Mouse (Mus musculus) lung, adult 2 months (tissue): Measurements from ENCODE around the gene Syngr4. TPM values are rescaled to one million over a fixed set of nuclear protein-coding genes. Genes with fewer than 3 reads are reported as not detected.
"Not testable (repeated sequence)": the region's sequence is repeated elsewhere in the genome, so short reads cannot be mapped to it uniquely, and the experiment has no call there.

ENCODE experiments used
- DNase-seq: peaks from one replicate; pipeline ENCODE4 v3.0.0; 2022
- H3K4me1 ChIP-seq: fragments of 200-500 bp; 2 replicates; pipeline ENCODE4 v1.6.1; 2011; ENCODE audit warnings: low read length; ENCODE audit not compliant: control insufficient read depth, insufficient read depth
- H3K4me3 ChIP-seq: fragments of 200-500 bp; replicated peaks from 2 replicates; pipeline ENCODE3; 2011; ENCODE audit warnings: low read depth, mild to moderate bottlenecking, control low read depth, low read length; ENCODE audit errors: extremely low read depth
- CTCF ChIP-seq: fragments of 200-500 bp; IDR thresholded peaks from 2 replicates; pipeline ENCODE4 v1.5.1; 2011; ENCODE audit warnings: mild to moderate bottlenecking, low read length, control low read depth; ENCODE audit not compliant: insufficient read depth
- POLR2A ChIP-seq: fragments of 200-500 bp; IDR thresholded peaks from 2 replicates; pipeline ENCODE4 v1.6.1; 2011; ENCODE audit warnings: low read depth, mild to moderate bottlenecking, control low read depth, low read length, borderline replicate concordance; ENCODE audit errors: extremely low read depth
- WGBS: fragments of 180-500 bp; shearing (Covaris S2); methylation state at CpG from one replicate; pipeline ENCODE4 v1.1.7; 2018; 5-methylcytosine and 5-hydroxymethylcytosine counted together
- polyA plus RNA-seq: library from polyadenylated mRNA; depleted of rRNA; stranded (reverse); fragments of >200 nt; gene quantifications from 2 replicates; pipeline ENCODE4 v1.2.3, GENCODE M21; 2012

Syngr4 gene
- polyA plus RNA-seq, 1 experiment = not detected

DNA sequence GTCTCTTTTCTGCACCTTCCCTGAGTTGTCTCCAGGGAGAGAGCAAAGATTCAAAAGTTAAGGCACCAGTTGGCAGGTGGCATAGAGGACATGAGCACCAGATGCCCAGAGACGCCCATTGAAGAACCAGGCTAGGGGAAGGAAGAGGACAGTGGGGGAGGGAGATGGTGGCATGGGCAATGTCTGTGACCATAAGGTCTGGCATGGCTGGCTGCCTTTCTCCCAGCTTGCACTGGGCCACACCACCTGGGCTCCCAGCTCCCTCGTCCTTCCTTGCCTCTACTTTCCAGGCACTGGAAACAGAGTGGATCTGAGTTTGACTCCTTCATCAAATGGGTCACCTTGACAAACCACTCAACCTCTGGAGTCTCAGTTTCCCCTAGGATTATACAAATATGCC lies 3.9 kb downstream of the Syngr4 start:
- TF ChIP-seq CTCF = no peak
- TF ChIP-seq POLR2A = no peak
- no peak overlapping the region for H3K4me3 ChIP-seq
- no peak for DNase-seq
- 0 out of 2 replicates have a peak, but pooled peaks cover 3% of the 10 kb centered on the region for H3K4me1 ChIP-seq
- 82% methylated on average over 2 of the region's 2 CpGs for WGBS

DNA sequence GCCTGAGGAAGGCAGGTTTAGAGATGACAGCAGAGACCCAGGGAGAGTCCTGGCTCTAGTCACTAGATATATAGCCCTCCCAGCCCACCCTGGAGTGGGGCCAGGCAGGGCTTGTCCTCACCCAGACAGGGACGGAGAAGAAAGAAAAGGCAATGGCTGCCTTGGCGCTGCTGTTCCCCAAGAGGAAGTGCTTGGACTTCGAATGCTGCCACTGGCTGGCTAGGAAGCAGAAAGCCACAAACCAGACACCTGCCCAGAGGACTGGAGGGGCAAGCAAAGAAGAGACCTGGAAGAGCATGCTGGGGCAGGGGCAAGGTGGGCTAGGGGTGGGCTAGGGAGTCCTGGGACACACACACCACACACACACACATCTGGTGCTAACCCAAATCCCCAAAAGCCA lies 9.3 kb downstream of the Syngr4 start:
- no peak for DNase-seq
- TF ChIP-seq CTCF (no peak), POLR2A (no peak)
- Histone ChIP-seq H3K4me3 (no peak overlapping the region), H3K4me1 (no peaks in the 10 kb centered on the region)
- 41% methylated on average over 3 of the region's 3 CpGs for WGBS

DNA sequence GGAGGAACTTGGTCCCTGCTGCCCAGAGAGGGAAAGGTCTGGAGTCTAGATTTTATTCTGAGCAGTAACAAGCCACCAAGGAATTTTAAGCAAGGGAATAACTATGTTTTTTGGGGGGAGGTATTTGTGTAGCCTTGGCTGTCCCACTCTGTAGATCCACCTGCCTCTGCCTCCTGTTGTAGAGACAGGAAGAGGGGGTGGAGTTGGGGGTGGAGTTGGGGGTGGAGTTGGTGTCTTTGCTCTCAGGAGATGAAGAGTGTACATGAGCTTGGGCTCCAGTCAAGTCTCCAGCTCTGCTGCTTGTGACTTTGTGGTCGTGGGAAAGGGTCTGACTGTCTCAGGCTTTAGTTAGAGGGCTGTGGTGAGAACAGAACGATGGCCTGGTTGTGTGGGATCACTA lies 15.5 kb downstream of the Syngr4 start:
- Histone ChIP-seq H3K4me3 (no peak overlapping the region), H3K4me1 (no peaks in the 10 kb centered on the region)
- TF ChIP-seq CTCF = no peak
- no peak for TF ChIP-seq POLR2A
- WGBS = 78% methylated on average over 2 of the region's 2 CpGs
- no peak for DNase-seq

DNA sequence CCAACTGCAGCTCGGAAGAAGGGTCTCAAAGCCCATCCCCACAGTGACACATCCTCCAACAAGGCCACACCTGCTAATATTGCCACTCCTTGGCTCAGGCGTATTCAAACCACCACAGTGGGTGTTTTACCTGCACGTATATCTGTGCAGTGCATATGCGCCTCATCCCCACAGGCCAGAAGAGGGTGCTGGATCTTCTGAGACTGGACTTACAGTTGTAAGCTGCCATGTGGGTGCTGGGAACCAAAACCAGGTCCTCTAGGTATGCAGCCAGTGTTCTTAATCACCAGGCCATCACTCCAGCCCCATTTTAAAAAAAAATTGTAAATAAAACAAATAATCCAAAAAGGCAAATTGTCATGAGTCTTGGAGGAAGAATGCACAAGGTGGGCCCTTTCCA lies 16.0 kb downstream of the Syngr4 start:
- over 99% methylated on average over 4 of the region's 4 CpGs for WGBS
- Histone ChIP-seq H3K4me1 (no peaks in the 10 kb centered on the region), H3K4me3 (no peak overlapping the region)
- TF ChIP-seq POLR2A (no peak), CTCF (no peak)
- no peak for DNase-seq

DNA sequence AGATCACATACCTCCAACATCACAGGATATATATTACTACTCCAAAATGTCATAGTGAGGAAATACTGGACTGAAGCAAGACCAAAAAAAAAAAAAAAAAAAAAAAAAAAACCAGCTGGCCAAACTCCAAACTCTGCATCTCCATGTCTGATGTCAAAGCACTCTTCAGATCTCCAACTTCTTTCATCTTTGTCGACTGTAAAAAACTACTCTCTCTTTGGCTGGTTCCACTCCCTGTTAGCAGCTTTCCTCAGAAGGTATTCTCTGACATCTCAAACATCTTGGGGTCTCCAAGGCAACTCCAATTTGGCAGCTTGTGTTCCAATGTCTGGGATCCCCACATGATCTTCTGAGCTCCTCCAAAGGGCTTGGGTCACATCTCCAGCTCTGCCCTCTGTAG lies 18.2 kb downstream of the Syngr4 start, which contains the start of gene Grin2d:
Gene Grin2d, minus strand, starts transcription at position 101 of the 400 bp plus-strand sequence.
- WGBS = 74% methylated on average over 1 of the region's 1 CpGs
- not testable (repeated sequence) for H3K4me3 ChIP-seq, DNase-seq
- H3K4me1 ChIP-seq = peaks cover 10% of the 10 kb centered on the region; the same call in 1 of the 2 replicates

DNA sequence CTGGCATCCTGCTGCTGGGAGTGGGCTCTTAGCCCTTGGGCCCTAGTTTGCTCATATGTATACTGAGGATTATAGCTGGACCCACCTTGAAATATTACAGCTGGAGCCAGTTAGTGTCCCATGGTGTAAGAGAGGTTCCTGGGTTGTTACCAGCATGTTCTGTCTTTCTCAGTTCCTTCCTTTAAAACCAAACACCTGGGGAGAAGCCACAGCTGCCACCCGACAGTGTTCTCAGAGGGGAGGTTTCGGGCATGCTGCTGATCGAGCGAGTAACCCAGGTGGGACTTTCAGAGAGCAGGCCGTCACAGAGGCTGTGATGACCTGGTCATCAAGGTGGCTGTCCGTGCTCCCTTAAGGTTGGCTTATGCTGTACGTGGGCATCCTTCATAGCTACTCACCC lies 19.6 kb downstream of the Syngr4 start:
- 95% methylated on average over 7 of the region's 7 CpGs for WGBS
- Histone ChIP-seq H3K4me1 (peaks cover 10% of the 10 kb centered on the region; the same call in 1 of the 2 replicates), H3K4me3 (no peak overlapping the region)
- DNase-seq = no peak
- TF ChIP-seq POLR2A = no peak
- TF ChIP-seq CTCF = no peak

DNA sequence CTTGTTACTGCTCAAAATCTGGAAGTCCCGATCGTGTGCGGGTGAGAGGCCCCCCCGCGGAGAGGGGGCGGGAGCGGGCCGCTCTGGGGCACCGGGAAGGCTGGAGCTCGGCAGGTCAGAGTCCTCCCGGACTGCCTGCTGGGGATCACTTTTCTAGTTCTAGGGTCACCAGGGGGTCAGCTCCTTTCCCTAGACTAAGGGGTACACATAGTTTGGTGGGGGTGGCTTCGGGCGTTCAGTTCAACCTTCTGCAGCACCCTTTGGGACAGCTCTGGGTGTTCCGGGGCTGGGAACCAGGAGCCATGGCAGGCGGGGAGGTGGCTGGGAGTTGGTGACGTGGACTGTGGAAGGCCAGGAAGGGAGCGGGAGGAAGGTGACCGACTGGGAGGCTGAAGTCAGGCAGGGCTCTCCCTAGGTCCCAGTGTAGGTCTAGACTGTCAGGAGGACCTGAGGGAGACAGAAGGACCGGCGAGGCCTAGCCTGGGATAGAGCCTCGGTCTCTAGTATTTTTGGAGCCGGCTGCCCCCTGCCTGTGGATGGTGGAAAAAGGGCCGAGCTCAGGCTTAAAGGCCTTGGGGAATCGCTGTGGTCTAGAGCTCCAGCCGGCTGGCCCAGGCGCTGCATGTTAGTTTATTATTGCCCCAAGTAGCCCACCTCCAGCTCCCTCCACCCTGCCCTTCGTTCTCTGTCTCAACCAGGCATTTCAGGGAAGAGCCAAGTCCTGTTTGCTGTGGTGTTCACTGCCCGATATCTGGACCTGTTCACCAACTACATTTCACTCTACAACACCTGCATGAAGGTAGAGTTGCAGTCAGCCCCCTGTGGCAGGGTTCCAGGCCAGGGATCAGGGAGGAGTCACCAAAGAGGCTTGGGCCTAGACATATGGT lies 23.2 kb downstream of the Syngr4 start:
- Histone ChIP-seq H3K4me3 (peak overlapping the region; percentile 86), H3K4me1 (peaks cover 10% of the 10 kb centered on the region; the same call in 1 of the 2 replicates)
- TF ChIP-seq CTCF = no peak
- no peak for TF ChIP-seq POLR2A
- WGBS = under 1% methylated on average over 28 of the region's 28 CpGs
- peak; percentile 77 for DNase-seq

DNA sequence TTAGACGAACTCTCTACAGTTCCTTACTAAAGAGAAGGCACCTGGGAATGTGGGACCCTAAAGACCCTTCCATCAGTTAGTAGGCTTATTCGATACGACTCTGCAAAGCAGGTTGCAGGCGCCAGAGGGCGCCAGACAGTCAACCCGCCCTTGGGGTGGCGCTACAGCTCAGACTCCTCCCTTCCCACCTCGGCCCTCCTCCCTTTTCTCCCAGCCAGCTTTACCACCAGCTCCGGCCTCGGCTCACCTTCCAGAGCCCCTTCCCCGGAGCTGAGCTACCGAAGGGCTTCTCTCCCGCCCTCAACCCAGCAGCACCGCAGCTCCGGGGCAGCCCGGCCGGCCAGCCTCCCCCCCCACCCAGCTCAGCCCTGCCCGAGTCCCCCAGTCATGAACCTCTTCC lies 23.9 kb downstream of the Syngr4 start, which contains the start of gene Kdelr1:
Gene Kdelr1, plus strand, starts transcription at position 149 of the 400 bp plus-strand sequence.
- TF ChIP-seq CTCF = peak; percentile 94
- TF ChIP-seq POLR2A = peak; percentile 78; the same call in 1 of the 2 replicates
- peak within 1 kb of the TSS; percentile 86 for H3K4me3 ChIP-seq
- H3K4me1 ChIP-seq = peaks cover 10% of the 10 kb centered on the region; the same call in 1 of the 2 replicates
- WGBS = under 1% methylated on average over 18 of the region's 18 CpGs
- DNase-seq = peak; percentile 90

DNA sequence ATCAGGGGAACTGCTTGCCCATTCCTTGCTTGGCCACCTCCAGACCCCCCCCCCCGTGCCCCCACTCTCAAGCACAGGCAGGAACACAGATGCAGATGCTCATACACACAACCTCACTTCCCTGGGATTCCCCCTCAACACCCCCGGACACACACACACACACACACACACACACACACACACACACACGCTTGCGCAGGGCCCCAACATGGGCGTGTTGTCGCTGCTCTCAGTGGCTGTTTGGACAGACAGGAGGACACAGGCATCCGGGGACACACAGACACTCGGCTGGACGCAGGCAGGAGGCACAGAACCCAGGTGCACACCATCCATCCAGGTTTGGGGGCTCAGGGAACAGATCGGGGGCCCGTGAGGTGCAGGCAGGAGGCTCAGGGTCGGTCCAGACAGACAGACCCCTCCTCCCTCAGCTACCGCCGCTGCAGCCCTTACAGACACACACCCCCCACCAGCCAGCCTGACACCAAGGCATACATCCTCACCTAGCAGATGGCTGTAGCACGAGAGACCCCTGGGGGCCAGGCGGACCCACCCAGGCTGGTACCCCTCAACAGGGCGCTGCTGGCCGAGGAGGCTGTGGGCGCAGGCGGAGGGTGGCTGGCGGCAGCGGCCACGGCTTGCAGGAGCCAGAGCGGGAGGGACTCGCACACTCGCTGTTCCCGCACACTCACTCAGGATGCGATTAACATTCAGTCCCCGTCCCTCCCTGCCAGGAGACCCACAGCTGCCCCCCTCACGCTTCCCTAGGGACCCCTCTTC lies 26.0 kb downstream of the Syngr4 start:
- Histone ChIP-seq H3K4me3 (no peak overlapping the region), H3K4me1 (peaks cover 13% of the 10 kb centered on the region; the same call in 1 of the 2 replicates)
- WGBS = 3% methylated on average over 30 of the region's 30 CpGs
- TF ChIP-seq CTCF (no peak), POLR2A (no peak)
- no peak for DNase-seq
